Mouse (Mus musculus) A20 (cell line): Measurements from ENCODE around the gene Asb9.

Source experiments
- DNase-seq: peaks from one replicate; pipeline ENCODE4 v3.0.0-alpha.2; 2011; ENCODE audit warnings: low read depth, low spot score

Gene Asb9

DNA sequence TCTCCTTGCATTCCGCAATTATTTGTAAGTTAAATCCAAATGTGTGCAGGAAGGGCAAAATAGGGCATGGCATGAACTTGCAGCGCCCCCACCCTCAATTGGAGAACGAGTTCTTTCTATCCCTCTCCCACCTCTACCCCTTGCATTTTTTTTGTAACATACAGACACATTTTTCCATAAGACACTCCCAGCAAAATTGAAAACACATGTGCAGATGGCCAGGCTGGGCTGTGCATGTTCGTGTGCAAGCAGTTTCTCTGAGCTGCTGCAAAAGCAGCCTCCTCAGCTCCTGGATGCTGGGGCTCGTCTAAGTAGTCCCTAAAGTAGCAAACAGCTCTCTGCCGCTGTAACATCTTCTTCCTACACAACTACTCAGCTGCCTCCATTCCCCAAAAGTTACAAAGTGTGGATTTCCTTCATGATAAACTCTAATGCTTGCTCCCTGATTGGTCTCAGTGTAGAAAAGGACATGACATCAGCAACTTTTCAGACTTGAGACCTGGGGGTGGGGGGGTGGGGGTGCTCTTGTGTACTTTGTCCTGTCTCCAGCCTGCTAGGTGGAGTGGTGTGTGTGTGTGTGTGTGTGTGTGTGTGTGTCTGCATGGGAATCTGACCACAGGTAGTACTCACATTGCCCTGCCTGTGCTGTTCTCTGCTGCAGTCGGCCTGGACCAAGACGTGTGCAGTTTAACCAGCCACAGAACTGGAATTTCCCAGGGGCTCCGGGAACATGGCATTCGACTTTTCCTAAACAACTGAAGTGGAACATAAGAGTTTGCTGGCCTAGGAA, at the start of gene Asb9:
Gene Asb9, plus strand, starts transcription at position 619 of the 790 bp plus-strand sequence.
- no peak for DNase-seq

DNA sequence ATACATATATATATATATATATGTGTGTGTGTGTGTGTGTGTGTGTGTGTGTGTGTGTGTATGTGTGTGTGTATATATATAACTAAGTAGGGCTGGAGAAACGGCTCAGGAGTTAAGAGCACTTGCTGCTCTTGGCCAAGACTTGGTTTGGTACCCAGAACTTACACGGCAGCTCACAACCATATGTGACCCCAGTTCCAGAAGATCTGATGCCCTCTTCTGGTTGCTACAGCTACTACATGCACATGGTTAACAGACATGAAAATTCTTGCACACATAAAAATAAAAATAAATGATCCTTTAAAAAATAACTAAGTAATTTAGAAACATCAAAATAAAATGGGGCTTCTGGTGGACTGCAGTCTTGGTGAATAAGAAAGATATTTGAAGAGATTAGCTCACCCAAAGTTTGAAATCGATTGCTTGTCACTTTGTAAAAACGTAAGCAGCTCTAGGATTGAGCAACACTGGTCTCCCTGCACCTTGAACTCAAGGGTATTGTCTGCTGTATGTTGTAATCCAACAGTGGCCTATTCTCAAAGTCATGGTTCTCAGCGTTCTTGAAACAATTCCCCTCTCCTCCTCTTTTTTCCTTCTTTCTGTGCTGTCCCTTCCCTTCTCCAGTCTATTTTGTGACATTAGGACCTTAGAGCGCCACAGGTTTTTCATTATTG, 46.8 kb upstream of the Asb9 start:
- no peak for DNase-seq

DNA sequence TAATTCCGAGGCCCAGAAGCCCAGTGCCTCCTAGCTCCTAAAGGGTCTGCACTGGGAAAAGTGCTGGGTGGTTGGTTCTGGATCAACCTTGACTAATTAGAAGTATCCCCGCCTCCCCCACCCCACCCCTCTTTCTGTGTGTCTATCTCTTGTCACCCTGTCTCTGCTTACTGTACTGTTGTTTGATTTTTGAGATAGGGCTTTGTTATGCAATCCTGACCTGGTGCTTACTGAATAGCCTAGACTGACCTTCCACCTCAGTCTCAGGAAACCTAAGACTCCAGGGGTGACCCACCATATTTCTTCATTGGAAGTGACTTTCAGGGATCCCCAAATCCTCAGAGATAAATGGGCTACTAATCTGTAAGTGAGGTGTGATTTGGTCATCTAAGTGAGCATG, 3.9 kb upstream of the Asb9 start:
- no peak for DNase-seq

DNA sequence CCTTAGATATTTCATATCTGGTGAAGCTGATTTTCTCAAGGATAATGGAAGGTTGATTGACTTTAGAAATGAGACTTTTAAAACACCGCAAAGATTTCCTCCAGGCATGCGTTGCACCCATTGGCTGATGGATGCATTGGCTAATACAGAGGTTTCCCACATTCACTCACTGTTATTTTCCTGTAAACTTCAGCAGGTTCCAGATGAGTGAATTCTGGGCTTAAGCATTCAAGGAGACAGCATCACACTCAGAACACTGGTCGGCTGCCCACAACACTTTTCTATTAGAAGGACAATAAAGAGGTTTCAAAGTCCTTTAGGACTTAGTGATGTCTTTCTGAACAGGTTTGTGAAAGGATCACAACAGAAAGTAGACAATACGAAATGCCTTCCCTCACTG, 941 bp downstream of the Asb9 start:
- no peak for DNase-seq

- no peak for DNase-seq
Observed at GRCm38 (mm10) chrX:164508728-164509127, 2.6 kb downstream of the Asb9 start.

DNA sequence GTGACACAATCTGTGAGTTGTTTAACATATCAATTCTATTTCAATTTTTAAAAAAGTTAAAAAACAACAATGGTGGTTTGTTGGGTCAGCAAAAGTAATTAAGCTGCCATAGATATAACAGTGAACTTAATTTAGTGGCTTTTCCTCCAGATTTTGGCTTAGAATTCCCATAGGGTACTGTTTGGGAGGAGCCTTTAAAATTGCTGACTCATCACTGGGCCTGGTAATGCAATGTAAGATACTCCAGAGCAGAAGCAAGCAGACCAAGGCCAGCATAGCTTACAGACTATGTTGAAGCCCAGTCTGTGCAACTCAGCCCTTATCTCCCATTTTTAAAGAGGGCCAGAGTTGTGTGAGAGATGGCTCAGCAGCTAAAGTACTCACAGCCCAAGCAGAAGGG, 16.0 kb downstream of the Asb9 start:
- DNase-seq, result no peak

DNA sequence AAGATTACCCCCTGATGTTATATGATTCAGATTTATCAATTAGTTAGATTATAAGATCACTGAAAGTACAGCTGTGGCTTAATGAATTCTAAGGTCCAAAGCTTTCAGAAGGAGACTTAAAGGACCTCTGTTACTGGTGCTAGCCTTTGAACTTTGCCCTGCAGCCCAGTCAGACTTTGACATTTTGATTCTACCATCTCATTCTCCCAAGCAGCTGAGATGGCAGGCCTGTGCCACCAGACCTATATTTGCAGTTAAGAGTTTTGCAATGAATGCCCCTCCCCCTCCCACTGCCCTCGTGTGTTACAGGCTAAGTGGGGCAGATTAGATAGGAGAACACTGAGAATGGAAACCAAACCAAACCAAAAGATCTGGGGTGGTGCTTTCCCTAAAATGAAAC, 20.4 kb downstream of the Asb9 start:
- DNase-seq, result no peak

DNA sequence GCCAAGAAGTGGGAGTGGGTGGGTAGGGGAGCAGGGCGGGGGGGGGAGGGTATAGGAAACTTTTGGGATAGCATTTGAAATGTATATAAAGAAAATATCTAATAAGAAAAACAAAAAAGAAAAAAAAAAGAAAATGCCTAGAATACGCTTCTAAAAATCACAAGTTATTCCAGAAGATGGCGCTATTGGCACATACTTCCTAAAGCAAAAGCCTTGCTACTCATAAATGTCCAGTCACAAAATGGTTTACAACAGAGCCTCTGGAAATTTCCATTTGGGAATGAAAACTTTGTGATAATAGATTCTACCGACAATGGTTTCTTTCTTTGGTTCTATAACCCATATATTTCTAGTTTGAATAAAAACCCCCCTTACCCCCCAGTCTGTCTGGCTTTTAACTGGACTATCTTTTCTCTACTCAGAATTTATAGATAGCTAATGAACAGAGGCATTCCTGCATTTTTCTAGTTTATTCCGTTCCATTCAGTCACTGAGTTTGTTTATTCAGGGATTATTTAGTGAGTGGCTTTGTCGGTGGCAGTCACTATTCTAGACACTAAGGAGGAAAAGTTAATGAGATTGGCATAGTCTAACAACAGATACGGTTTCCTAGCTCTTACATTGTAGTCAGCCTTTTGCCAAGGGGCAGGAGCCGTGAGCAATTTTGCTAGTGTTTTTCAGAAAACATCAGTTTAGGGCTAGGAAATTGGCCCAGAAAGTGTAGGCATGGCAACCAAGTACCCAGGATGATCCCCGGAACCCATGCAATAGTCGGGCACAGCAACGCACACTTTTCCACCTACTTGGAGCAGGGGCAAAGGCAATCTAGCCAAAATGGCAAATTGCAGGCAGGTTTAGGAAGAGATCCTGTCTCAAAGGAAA, 35.5 kb downstream of the Asb9 start:
- peak; percentile 11 for DNase-seq

DNA sequence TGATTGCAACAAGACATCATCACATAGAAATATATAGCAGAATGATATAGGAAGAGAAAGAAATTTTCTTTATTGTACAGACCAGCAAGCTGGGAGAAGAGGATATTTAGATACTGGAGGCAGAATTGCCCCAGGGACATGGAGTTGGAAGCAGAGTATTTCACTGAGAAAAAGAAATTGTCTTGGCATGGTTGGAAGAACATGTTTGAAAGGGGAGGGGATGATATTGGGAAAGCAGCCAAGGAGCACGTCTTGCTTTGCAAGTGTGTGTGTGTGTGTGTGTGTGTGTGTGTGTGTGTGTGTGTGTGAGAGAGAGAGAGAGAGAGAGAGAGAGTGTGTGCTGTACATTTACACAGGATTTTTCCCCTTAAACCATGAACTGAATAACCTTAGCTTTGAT, 64.1 kb downstream of the Asb9 start:
- DNase-seq, result no peak

GRCm38 (mm10) chrX:164576967-164577366, 70.8 kb downstream of the Asb9 start:
- no peak for DNase-seq
